Mouse (Mus musculus) midbrain, embryonic 10.5 days (tissue): Measurements from ENCODE around the gene Vmn1r54. TPM values are rescaled to one million over a fixed set of nuclear protein-coding genes. Genes with fewer than 3 reads are reported as not detected.

Experiments
- DNase-seq: peaks from one replicate; pipeline ENCODE4 v3.0.0-alpha.2; 2017; ENCODE audit warnings: low spot score
- H3K27ac ChIP-seq: fragments of 300-500 bp; sonication (generic); replicated peaks from 2 replicates; pipeline ENCODE4 v1.5.1; 2016; ENCODE audit warnings: mild to moderate bottlenecking
- H3K27me3 ChIP-seq: fragments of 300-500 bp; sonication (generic); 2 replicates; pipeline ENCODE4 v1.6.1; 2016; ENCODE audit warnings: low read depth, mild to moderate bottlenecking; ENCODE audit not compliant: poor library complexity, severe bottlenecking
- H3K36me3 ChIP-seq: fragments of 300-500 bp; sonication (generic); 2 replicates; pipeline ENCODE4 v1.6.1; 2016; ENCODE audit warnings: mild to moderate bottlenecking, moderate library complexity
- H3K4me1 ChIP-seq: fragments of 300-500 bp; sonication (generic); 2 replicates; pipeline ENCODE4 v1.6.1; 2016
- H3K4me3 ChIP-seq: fragments of 300-500 bp; sonication (generic); 2 replicates; pipeline ENCODE4 v1.5.1; 2016; ENCODE audit warnings: mild to moderate bottlenecking, moderate library complexity
- H3K9me3 ChIP-seq: fragments of 300-500 bp; sonication (generic); replicated peaks from 2 replicates; pipeline ENCODE4 v1.6.1; 2016; ENCODE audit warnings: mild to moderate bottlenecking
- WGBS: fragments of 180-500 bp; shearing (Covaris S2); methylation state at CpG from one replicate; pipeline ENCODE4 v1.1.7; 2016; 5-methylcytosine and 5-hydroxymethylcytosine counted together
- polyA plus RNA-seq: library from polyadenylated mRNA; unstranded; fragments of >200 nt; fragmentation: Nextera tagmentation; extraction: Ambion mirVana; gene quantifications from 2 replicates; pipeline ENCODE4 v1.2.1, GENCODE M21; 2016

Gene Vmn1r54
- polyA plus RNA-seq, 1 experiment from 2014 or later: not detected

DNA sequence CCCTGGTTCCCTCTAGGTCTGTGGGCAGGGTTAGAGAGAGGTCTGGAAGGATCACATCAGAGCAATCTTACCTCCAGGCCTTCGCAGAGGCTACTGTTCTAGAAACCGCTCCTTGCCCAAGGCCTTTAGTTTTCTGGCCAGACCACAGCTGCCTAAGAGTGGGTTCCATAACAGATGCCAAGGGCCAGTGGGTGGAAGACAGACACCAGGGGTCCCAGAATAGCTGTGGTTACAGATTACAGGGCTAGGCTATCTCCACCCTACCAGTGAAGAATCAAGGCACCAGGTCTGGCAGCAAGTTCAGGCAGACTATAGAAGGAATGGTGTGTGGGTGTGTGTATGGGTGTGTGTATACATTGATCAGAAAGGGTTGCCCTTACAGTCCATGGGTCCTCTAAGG is 72.9 kb downstream of the Vmn1r54 start:
- no peaks in the 10 kb centered on the region for H3K36me3 ChIP-seq
- no peak overlapping the region for H3K4me3 ChIP-seq
- WGBS: 93% methylated on average over 2 of the region's 2 CpGs
- no peaks in the 10 kb centered on the region for H3K4me1 ChIP-seq
- H3K27ac ChIP-seq: no peak overlapping the region
- H3K27me3 ChIP-seq: peaks cover 4% of the 10 kb centered on the region; the same call in 1 of the 2 replicates
- DNase-seq: no peak
- H3K9me3 ChIP-seq: no peaks in the 10 kb centered on the region; the same call in 1 of the 2 replicates

DNA sequence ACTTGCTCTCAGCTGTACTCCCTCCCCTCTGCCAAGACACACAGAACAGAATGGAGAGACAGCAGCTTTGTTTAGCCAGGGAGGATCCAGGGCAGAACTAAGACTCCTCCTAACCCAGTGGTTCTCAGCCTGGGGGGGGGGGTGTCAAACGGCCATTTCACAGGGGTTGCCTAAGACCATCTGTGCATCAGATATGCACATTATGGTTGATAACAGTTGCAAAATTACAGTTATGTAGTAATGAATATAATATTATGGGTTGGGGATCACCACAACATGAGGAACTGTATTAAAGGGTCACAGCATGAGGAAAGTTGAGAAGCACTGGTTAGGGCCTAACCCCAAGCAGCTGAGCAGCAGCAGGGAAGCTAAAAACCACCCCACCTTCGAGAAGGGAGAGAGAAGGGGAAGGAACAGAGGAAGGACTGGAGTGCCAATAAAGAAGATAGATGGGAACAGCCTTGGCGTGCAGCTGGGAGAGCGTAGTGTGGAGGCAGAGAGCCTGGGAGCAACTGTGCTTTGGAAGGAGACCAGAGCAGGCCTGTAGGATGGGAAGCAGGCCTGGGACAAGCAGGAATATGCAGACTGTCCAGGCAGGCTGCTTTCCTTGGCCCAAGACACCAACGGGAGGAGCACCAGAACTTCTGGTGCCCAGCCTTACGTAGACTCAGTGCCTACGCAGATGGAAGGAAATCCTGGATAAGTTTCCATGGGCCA is 73.5 kb downstream of the Vmn1r54 start:
- H3K27me3 ChIP-seq: peaks cover 10% of the 10 kb centered on the region
- no peaks in the 10 kb centered on the region; the same call in 1 of the 2 replicates for H3K9me3 ChIP-seq
- no peak overlapping the region for H3K27ac ChIP-seq
- H3K4me1 ChIP-seq: no peaks in the 10 kb centered on the region
- no peaks in the 10 kb centered on the region for H3K36me3 ChIP-seq
- no peak overlapping the region for H3K4me3 ChIP-seq
- DNase-seq: no peak
- WGBS: 89% methylated on average over 7 of the region's 7 CpGs

DNA sequence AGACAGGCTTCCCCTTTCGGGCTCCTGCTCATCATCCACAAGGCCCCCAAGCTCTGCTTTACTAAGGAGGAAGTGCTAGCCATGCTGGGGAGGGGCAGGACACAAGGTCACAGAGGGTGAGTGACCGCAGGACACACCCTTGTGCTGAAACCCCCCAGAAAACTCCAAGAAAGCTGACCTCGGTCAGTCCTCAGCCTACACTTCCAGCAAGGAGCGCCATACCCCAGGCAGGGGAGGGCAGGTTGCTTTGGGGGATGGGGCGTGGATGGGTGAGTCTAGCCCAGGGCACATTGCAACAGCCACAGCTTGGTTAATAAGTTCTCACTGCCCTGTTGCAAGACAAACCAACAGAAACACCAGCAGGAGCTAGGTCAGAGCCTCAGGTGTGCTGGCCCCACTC is 74.3 kb downstream of the Vmn1r54 start:
- Histone ChIP-seq H3K4me3 (no peak overlapping the region), H3K27me3 (peaks cover 18% of the 10 kb centered on the region), H3K36me3 (no peaks in the 10 kb centered on the region), H3K27ac (no peak overlapping the region), H3K4me1 (peaks cover 4% of the 10 kb centered on the region), H3K9me3 (no peaks in the 10 kb centered on the region; the same call in 1 of the 2 replicates)
- 82% methylated on average over 5 of the region's 5 CpGs for WGBS
- DNase-seq: no peak

Other genes with a start within 250 kb of the Vmn1r54 start
- not detected in 2 replicates for gene Vmn1r47, start 230.2 kb upstream of the Vmn1r54 start, polyA plus RNA-seq
- not detected in 2 replicates for gene Vmn1r48, start 209.5 kb upstream of the Vmn1r54 start, polyA plus RNA-seq
- not detected in 2 replicates for gene Vmn1r49, start 167.8 kb upstream of the Vmn1r54 start, polyA plus RNA-seq
- gene Vmn1r50, start 144.9 kb upstream of the Vmn1r54 start, polyA plus RNA-seq: not detected in 2 replicates
- gene Vmn1r51, start 123.7 kb upstream of the Vmn1r54 start, polyA plus RNA-seq: not detected in 2 replicates
- gene Vmn1r52, start 71.5 kb upstream of the Vmn1r54 start, polyA plus RNA-seq: not detected in 2 replicates
- gene V1ra8, start 43.5 kb upstream of the Vmn1r54 start, polyA plus RNA-seq: not detected in 2 replicates
- not detected in 2 replicates for gene Vmn1r53, start 21.9 kb upstream of the Vmn1r54 start, polyA plus RNA-seq
- not detected in 2 replicates for gene BC048671, start 54.9 kb downstream of the Vmn1r54 start, polyA plus RNA-seq
- gene Chst13, start 78.9 kb downstream of the Vmn1r54 start, polyA plus RNA-seq: 0.11 TPM in 1 of 2 replicates, not detected in the other
- not detected in 2 replicates for gene Uroc1, start 87.0 kb downstream of the Vmn1r54 start, polyA plus RNA-seq
- gene Zxdc, start 123.2 kb downstream of the Vmn1r54 start, polyA plus RNA-seq: 6.1 and 8.1 TPM in 2 replicates
- gene Cfap100, start 182.5 kb downstream of the Vmn1r54 start, polyA plus RNA-seq: 1.9 TPM in 2 replicates
- 4.2 and 4.9 TPM in 2 replicates for gene Klf15, start 216.3 kb downstream of the Vmn1r54 start, polyA plus RNA-seq
- gene Aldh1l1, start 240.1 kb downstream of the Vmn1r54 start, polyA plus RNA-seq: 2.7 and 3.7 TPM in 2 replicates